Mouse (Mus musculus) layer of hippocampus, adult 9-11 months (tissue): ENCODE measurements at regions not wholly inside any gene's neighbourhood (a gene's known extent, or its start where the extent isn't known, plus 50 kb on each side); places are given as distances from the start of the nearest gene placed in this dataset.

Experiments
- DNase-seq: peaks from one replicate; pipeline ENCODE4 v3.0.0; 2022

- no peak for DNase-seq
Measured at GRCm38 (mm10) chr14:16897747-16898544, 79.0 kb upstream of the Rarb start.

GRCm38 (mm10) chr14:16896974-16897373 is 78.0 kb upstream of the Rarb start:
- no peak for DNase-seq

GRCm38 (mm10) chr14:16881249-16881648 is 62.3 kb upstream of the Rarb start:
- no peak for DNase-seq

DNA sequence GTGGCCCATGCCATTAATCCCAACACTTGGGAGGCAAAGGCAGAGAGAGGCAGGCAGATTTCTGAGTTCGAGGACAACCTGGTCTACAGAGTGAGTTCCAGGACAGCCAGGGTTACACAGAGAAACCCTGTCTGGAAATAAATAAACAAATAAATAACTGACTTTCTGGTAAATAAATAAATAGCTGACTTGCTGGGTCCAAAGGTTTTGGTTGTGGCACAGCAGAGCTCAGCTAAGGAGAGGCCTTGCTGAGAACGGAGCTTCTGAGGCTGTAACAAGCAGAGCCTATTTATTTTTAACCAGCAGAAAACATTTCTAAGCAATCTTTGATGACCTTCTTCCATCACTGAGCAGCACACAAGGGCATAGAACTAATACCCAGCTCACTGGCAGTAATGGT is 50.3 kb upstream of the Rarb start:
- DNase-seq = no peak
